Mouse (Mus musculus) liver, embryonic 15.5 days (tissue): ENCODE measurements around the gene Rab9b. TPM values are rescaled to one million over a fixed set of nuclear protein-coding genes. Genes with fewer than 3 reads are reported as not detected.
A peak's percentile ranks its signal among the peaks of the same experiment; 100 is the strongest.

Source experiments
- ATAC-seq: fragments of 200-750 bp; cut with Nextera tagmentation; 2 replicates; pipeline ENCODE4 v1.8.0; 2017; ENCODE audit warnings: moderate number of reproducible peaks, mild to moderate bottlenecking, moderate library complexity; ENCODE audit not compliant: insufficient read depth
- H3K27ac ChIP-seq: fragments of 300-500 bp; sonication (generic); replicated peaks from 2 replicates; pipeline ENCODE4 v1.5.1; 2015; ENCODE audit warnings: mild to moderate bottlenecking, inconsistent platforms
- H3K27me3 ChIP-seq: fragments of 300-500 bp; sonication (generic); 2 replicates; pipeline ENCODE4 v1.6.1; 2015; ENCODE audit warnings: mild to moderate bottlenecking, inconsistent platforms
- H3K36me3 ChIP-seq: fragments of 300-500 bp; sonication (generic); replicated peaks from 2 replicates; pipeline ENCODE4 v1.6.1; 2015; ENCODE audit warnings: moderate library complexity, mild to moderate bottlenecking, inconsistent platforms
- H3K4me1 ChIP-seq: fragments of 300-500 bp; sonication (generic); replicated peaks from 2 replicates; pipeline ENCODE4 v1.6.1; 2015; ENCODE audit warnings: inconsistent platforms
- H3K4me2 ChIP-seq: fragments of 300-500 bp; sonication (generic); 2 replicates; pipeline ENCODE4 v1.6.1; 2015; ENCODE audit warnings: moderate library complexity, mild to moderate bottlenecking, inconsistent platforms
- H3K4me3 ChIP-seq: fragments of 300-500 bp; sonication (generic); replicated peaks from 2 replicates; pipeline ENCODE4 v1.5.1; 2015; ENCODE audit warnings: mild to moderate bottlenecking, inconsistent platforms
- H3K9ac ChIP-seq: fragments of 300-500 bp; sonication (generic); 2 replicates; pipeline ENCODE4 v1.6.1; 2015; ENCODE audit warnings: moderate library complexity, mild to moderate bottlenecking, inconsistent platforms
- H3K9me3 ChIP-seq: fragments of 300-500 bp; sonication (generic); replicated peaks from 2 replicates; pipeline ENCODE4 v1.6.1; 2016; ENCODE audit warnings: inconsistent platforms
- WGBS: fragments of 180-500 bp; shearing (Covaris S2); methylation state at CpG from one replicate; pipeline ENCODE4 v1.1.7; 2015; ENCODE audit warnings: mixed read lengths; ENCODE audit not compliant: insufficient replicate concordance; 5-methylcytosine and 5-hydroxymethylcytosine counted together
- polyA plus RNA-seq: library from polyadenylated mRNA; unstranded; fragments of >200 nt; fragmentation: Nextera tagmentation; extraction: Ambion mirVana; gene quantifications from 2 replicates; pipeline ENCODE4 v1.2.1, GENCODE M21; 2015

Rab9b gene
- polyA plus RNA-seq = not detected in 2 replicates

- Histone ChIP-seq H3K27me3 (no peaks in the 10 kb centered on the region), H3K4me1 (no peaks in the 10 kb centered on the region), H3K27ac (no peak within 1 kb of the TSS), H3K36me3 (no peaks in the 10 kb centered on the region), H3K9me3 (no peaks in the 10 kb centered on the region), H3K4me2 (peak within 1 kb of the TSS; percentile 57), H3K4me3 (peak within 1 kb of the TSS; percentile 26), H3K9ac (no peak within 1 kb of the TSS)
- no peak for ATAC-seq
- WGBS = 13% methylated on average over 33 of the region's 36 CpGs
Observed at GRCm38 (mm10) chrX:136868061-136869040, at the start of gene Rab9b. Gene Rab9b, minus strand, starts transcription at chrX:136868755.

- Histone ChIP-seq H3K4me3 (no peak overlapping the region), H3K4me1 (no peaks in the 10 kb centered on the region), H3K36me3 (no peaks in the 10 kb centered on the region), H3K27ac (no peak overlapping the region), H3K27me3 (no peaks in the 10 kb centered on the region), H3K9ac (no peak overlapping the region), H3K4me2 (no peak overlapping the region), H3K9me3 (no peaks in the 10 kb centered on the region)
- 38% methylated on average over 4 of the region's 4 CpGs for WGBS
- ATAC-seq = no peak
Observed at GRCm38 (mm10) chrX:136904369-136904768, 35.8 kb upstream of the Rab9b start.

- Histone ChIP-seq H3K27ac (no peak overlapping the region), H3K27me3 (no peaks in the 10 kb centered on the region), H3K9me3 (no peaks in the 10 kb centered on the region), H3K36me3 (no peaks in the 10 kb centered on the region), H3K4me2 (no peak overlapping the region), H3K4me3 (no peak overlapping the region), H3K4me1 (no peaks in the 10 kb centered on the region), H3K9ac (no peak overlapping the region)
- 45% methylated on average over 2 of the region's 2 CpGs for WGBS
- ATAC-seq = no peak
Observed at GRCm38 (mm10) chrX:136895757-136896156, 27.2 kb upstream of the Rab9b start.

GRCm38 (mm10) chrX:136850300-136850699 lies 18.3 kb downstream of the Rab9b start:
- WGBS = 20% methylated on average over 3 of the region's 3 CpGs
- H3K4me1 ChIP-seq = no peaks in the 10 kb centered on the region
- no peak for ATAC-seq

GRCm38 (mm10) chrX:136828610-136829009 lies 39.9 kb downstream of the Rab9b start:
- Histone ChIP-seq H3K4me1 (no peaks in the 10 kb centered on the region), H3K27ac (no peak overlapping the region), H3K9me3 (no peaks in the 10 kb centered on the region), H3K4me3 (no peak overlapping the region), H3K36me3 (no peaks in the 10 kb centered on the region), H3K27me3 (no peaks in the 10 kb centered on the region), H3K9ac (no peak overlapping the region), H3K4me2 (no peak overlapping the region)
- ATAC-seq = no peak

More at GRCm38 (mm10) chrX:136850300-136850699, 18.3 kb downstream of the Rab9b start:
- Histone ChIP-seq H3K36me3 (no peaks in the 10 kb centered on the region), H3K27me3 (no peaks in the 10 kb centered on the region), H3K4me2 (no peak overlapping the region), H3K27ac (no peak overlapping the region), H3K9me3 (no peaks in the 10 kb centered on the region), H3K9ac (no peak overlapping the region), H3K4me3 (no peak overlapping the region)

- Histone ChIP-seq H3K27ac (no peak overlapping the region), H3K4me1 (no peaks in the 10 kb centered on the region), H3K9ac (no peak overlapping the region), H3K36me3 (no peaks in the 10 kb centered on the region), H3K9me3 (no peaks in the 10 kb centered on the region), H3K27me3 (no peaks in the 10 kb centered on the region), H3K4me3 (no peak overlapping the region), H3K4me2 (no peak overlapping the region)
- WGBS = 58% methylated on average over 4 of the region's 4 CpGs
- ATAC-seq = no peak
Observed at GRCm38 (mm10) chrX:136825016-136825415, 43.5 kb downstream of the Rab9b start.

GRCm38 (mm10) chrX:136822371-136822770 lies 46.2 kb downstream of the Rab9b start, which contains the start of gene Plp1:
Gene Plp1, plus strand, starts transcription at chrX:136822671.
- no peaks in the 10 kb centered on the region for H3K36me3 ChIP-seq
- WGBS = 41% methylated on average over 1 of the region's 1 CpGs
- no peaks in the 10 kb centered on the region for H3K9me3 ChIP-seq
- no peak within 1 kb of the TSS for H3K4me3 ChIP-seq
- no peak within 1 kb of the TSS for H3K9ac ChIP-seq
- H3K4me1 ChIP-seq = no peaks in the 10 kb centered on the region
- no peak within 1 kb of the TSS for H3K4me2 ChIP-seq
- no peak for ATAC-seq
- no peaks in the 10 kb centered on the region for H3K27me3 ChIP-seq
- H3K27ac ChIP-seq = no peak within 1 kb of the TSS

- no peak overlapping the region for H3K4me2 ChIP-seq
- no peak overlapping the region for H3K9ac ChIP-seq
- no peaks in the 10 kb centered on the region for H3K4me1 ChIP-seq
- H3K27me3 ChIP-seq = no peaks in the 10 kb centered on the region
- no peak overlapping the region for H3K27ac ChIP-seq
- no peak for ATAC-seq
- no peak overlapping the region for H3K4me3 ChIP-seq
- no peaks in the 10 kb centered on the region for H3K9me3 ChIP-seq
- no peaks in the 10 kb centered on the region for H3K36me3 ChIP-seq
- 8% methylated on average over 1 of the region's 1 CpGs for WGBS
Observed at GRCm38 (mm10) chrX:136820250-136820649, 48.3 kb downstream of the Rab9b start.

- Histone ChIP-seq H3K9ac (no peak overlapping the region), H3K4me3 (no peak overlapping the region), H3K27ac (no peak overlapping the region), H3K4me1 (no peaks in the 10 kb centered on the region), H3K4me2 (no peak overlapping the region), H3K9me3 (no peaks in the 10 kb centered on the region), H3K27me3 (no peaks in the 10 kb centered on the region), H3K36me3 (no peaks in the 10 kb centered on the region)
- WGBS = 78% methylated on average over 6 of the region's 6 CpGs
- ATAC-seq = no peak
Observed at GRCm38 (mm10) chrX:136819752-136820151, 48.8 kb downstream of the Rab9b start.
